Mouse (Mus musculus): ENCODE measurements around the gene Zbtb12. TPM values are rescaled to one million over a fixed set of nuclear protein-coding genes. Genes with fewer than 3 reads are reported as not detected.

The Zbtb12 gene
- total and polyA plus RNA-seq, 3 experiments, result 2.4 to 9.3 (median 8.5) TPM

- Histone ChIP-seq H3K27me3 (replicated peaks) (no peaks in the 10 kb centered on the region), H3K9me3 (replicated peaks; ENCODE audit: low read length) (no peaks in the 10 kb centered on the region), H3K9ac (ENCODE audit: insufficient read depth, low read depth) (no peak overlapping the region), H3K4me2 (ENCODE audit: insufficient read depth, low read depth, poor library complexity, severe bottlenecking) (no peak overlapping the region), H3K27ac (ENCODE audit: insufficient read depth, low read depth) (no peak overlapping the region), H3K4me1 (ENCODE audit: control insufficient read depth in 1 of 2, insufficient read depth in 2 of 2) (peaks cover 8 to 39% of the 10 kb centered on the region in 2 experiments), H3K79me2 (replicated peaks; ENCODE audit: control insufficient read depth, extremely low read depth, insufficient read depth, poor library complexity, severe bottlenecking) (no peaks in the 10 kb centered on the region), H3K4me3 (replicated peaks in 1 of 3; ENCODE audit: low read depth in 2 of 3, low read length in 2 of 3, poor library complexity in 1 of 3) (no peak overlapping the region), H3K36me3 (replicated peaks in 1 of 2; ENCODE audit: control insufficient read depth in 1 of 2, insufficient read depth in 1 of 2, low read length in 1 of 2) (peaks cover 16 to 57% of the 10 kb centered on the region in 2 experiments)
- TF ChIP-seq GABPA (IDR thresholded peaks at IDR 0.05; ENCODE audit: insufficient replicate concordance, low read depth, low read length) (no peak), USF2 (conservative IDR thresholded peaks at IDR 0.05; ENCODE audit: low read depth, low read length) (no peak), ZKSCAN1 (IDR thresholded peaks at IDR 0.05; ENCODE audit: borderline replicate concordance, low read depth, low read length) (no peak), JUN (IDR thresholded peaks at IDR 0.05; ENCODE audit: insufficient read depth, low read depth, low read length) (no peak), JUND (conservative IDR thresholded peaks at IDR 0.05; ENCODE audit: low read depth, low read length) (no peak), USF1 (IDR thresholded peaks at IDR 0.05; ENCODE audit: low read depth, low read length) (no peak), SIN3A (IDR thresholded peaks at IDR 0.05; ENCODE audit: low read length) (no peak), CTCF (conservative IDR thresholded peaks at IDR 0.05 in 1 of 2, IDR thresholded peaks at IDR 0.05 in 1 of 2; ENCODE audit: low read depth in 2 of 2, low read length in 2 of 2) (no peak), NRF1 (IDR thresholded peaks at IDR 0.05; ENCODE audit: low read depth, low read length) (no peak), UBTF (IDR thresholded peaks at IDR 0.05; ENCODE audit: low read depth, low read length) (no peak), POLR2AphosphoS2 (IDR thresholded peaks at IDR 0.05; ENCODE audit: low read depth, low read length) (no peak), KAT2A (IDR thresholded peaks at IDR 0.05; ENCODE audit: insufficient replicate concordance, low read length) (no peak), E2F4 (IDR thresholded peaks at IDR 0.05; ENCODE audit: insufficient replicate concordance, low read depth, low read length) (no peak), HCFC1 (IDR thresholded peaks at IDR 0.05; ENCODE audit: low read depth, low read length) (no peak), MEF2A (IDR thresholded peaks at IDR 0.05; ENCODE audit: borderline replicate concordance, low read depth, low read length) (no peak)
- in situ Hi-C loops (cut with MboI; ENCODE audit: low pct_ligation_motif_present, low pct_unique_long_range_greater_than_20kb, low sequenced_read_pairs), result no loop called here
- dilution Hi-C loops (cut with MboI; ENCODE audit: extremely low pct_ligation_motif_present, extremely low pct_unique_long_range_greater_than_20kb, low sequenced_read_pairs), result no loop called here
- DNase-seq (ENCODE audit: extremely low read depth), result no peak
Observed at GRCm38 (mm10) chr17:34934830-34935229, 55.5 kb downstream of the Zbtb12 start.

- peaks cover 16 to 51% of the 10 kb centered on the region in 2 experiments for H3K36me3 ChIP-seq (replicated peaks in 1 of 2; ENCODE audit: control insufficient read depth in 1 of 2, insufficient read depth in 1 of 2, low read length in 1 of 2)
- H3K4me3 ChIP-seq (replicated peaks in 1 of 3; ENCODE audit: low read depth in 2 of 3, low read length in 2 of 3, poor library complexity in 1 of 3), result no peak overlapping the region
- peaks cover 2 to 24% of the 10 kb centered on the region in 2 experiments; a peak in 3 of 4 replicates for H3K4me1 ChIP-seq (ENCODE audit: control insufficient read depth in 1 of 2, insufficient read depth in 2 of 2)
- no peaks in the 10 kb centered on the region for H3K27me3 ChIP-seq (replicated peaks)
- no peaks in the 10 kb centered on the region for H3K9me3 ChIP-seq (replicated peaks; ENCODE audit: low read length)
- H3K27ac ChIP-seq (ENCODE audit: insufficient read depth, low read depth), result no peak overlapping the region
- no peak overlapping the region for H3K4me2 ChIP-seq (ENCODE audit: insufficient read depth, low read depth, poor library complexity, severe bottlenecking)
- dilution Hi-C loops (cut with MboI; ENCODE audit: extremely low pct_ligation_motif_present, extremely low pct_unique_long_range_greater_than_20kb, low sequenced_read_pairs), result no loop called here
- no peak overlapping the region for H3K9ac ChIP-seq (ENCODE audit: insufficient read depth, low read depth)
- in situ Hi-C loops (cut with MboI; ENCODE audit: low pct_ligation_motif_present, low pct_unique_long_range_greater_than_20kb, low sequenced_read_pairs), result no loop called here
- TF ChIP-seq BHLHE40 (IDR thresholded peaks at IDR 0.05; ENCODE audit: low read depth, low read length) (no peak), RCOR1 (conservative IDR thresholded peaks at IDR 0.05; ENCODE audit: low read depth, low read length) (no peak), CHD1 (IDR thresholded peaks at IDR 0.05; ENCODE audit: low read depth, low read length) (no peak), GABPA (IDR thresholded peaks at IDR 0.05; ENCODE audit: insufficient replicate concordance, low read depth, low read length) (no peak)
- no peak for DNase-seq (ENCODE audit: extremely low read depth)
- H3K79me2 ChIP-seq (replicated peaks; ENCODE audit: control insufficient read depth, extremely low read depth, insufficient read depth, poor library complexity, severe bottlenecking), result no peaks in the 10 kb centered on the region
Observed at GRCm38 (mm10) chr17:34937960-34938505, 58.8 kb downstream of the Zbtb12 start.

Measured in CH12.LX (cell line).